Mouse (Mus musculus) brain, adult 10 weeks (tissue): ENCODE measurements around the gene Gm7298. TPM values are rescaled to one million over a fixed set of nuclear protein-coding genes. Genes with fewer than 3 reads are reported as not detected.

Experiments
- polyA plus RNA-seq: library from polyadenylated mRNA; stranded (reverse); fragments of 350-450 nt; fragmentation: Illumina TruSeq; extraction: RNeasy Lipid Tissue Mini Kit (QIAGEN cat#74804); gene quantifications from one replicate; pipeline ENCODE4 v1.2.3, GENCODE M21; 2015; ENCODE audit warnings: low read depth, low replicate concordance

Gm7298 gene
- polyA plus RNA-seq = not detected

DNA sequence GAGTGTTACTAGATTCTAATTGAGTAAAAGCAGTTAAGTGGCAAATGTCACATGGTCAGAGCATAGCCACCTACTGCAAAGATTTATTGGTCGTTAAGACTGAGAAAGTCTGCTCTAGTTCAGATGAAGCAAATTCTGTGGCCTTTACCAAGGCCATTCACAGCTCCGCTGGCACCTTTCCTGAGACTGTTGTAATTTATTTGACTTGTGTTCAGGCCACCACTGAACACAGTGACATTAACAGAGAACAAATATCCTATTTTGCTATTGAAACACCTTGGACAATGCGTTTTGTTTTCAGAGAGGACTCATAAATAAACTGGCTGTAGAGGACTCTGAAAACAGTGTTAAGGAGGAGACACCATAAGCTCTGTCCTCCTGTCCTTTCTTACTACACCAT is at the start of gene Gm7298:
Gene Gm7298 (plus strand): TSS at position 301 of the 400 bp plus-strand sequence.

DNA sequence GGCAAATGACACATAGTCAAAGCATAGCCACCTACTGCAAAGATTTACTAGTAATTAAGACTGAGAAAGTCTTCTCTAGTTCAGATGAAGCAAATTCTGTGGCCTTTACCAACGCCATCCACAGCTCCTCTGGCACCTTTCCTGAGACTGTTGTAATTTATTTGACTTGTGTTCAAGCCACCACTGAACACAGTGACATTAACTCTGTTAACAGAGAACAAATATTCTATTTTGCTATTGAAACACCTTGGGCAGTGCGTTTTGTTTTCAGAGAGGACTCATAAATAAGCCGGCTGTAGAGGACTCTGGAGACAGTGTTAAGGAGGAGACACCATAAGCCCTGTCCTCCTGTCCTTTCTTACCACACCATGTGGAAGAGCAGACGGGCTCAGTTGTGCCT is 105.5 kb downstream of the Gm7298 start, which contains the start of gene Mug1:
Gene Mug1 (plus strand): TSS at position 271 of the 400 bp plus-strand sequence.

Other genes starting within 250 kb of the Gm7298 start
- 2.9 TPM for gene A2m, start 97.6 kb upstream of the Gm7298 start, polyA plus RNA-seq
- gene Mug1, start 105.6 kb downstream of the Gm7298 start, polyA plus RNA-seq = 0.15 TPM